Mouse (Mus musculus) kidney, embryonic 15.5 days (tissue): ENCODE measurements around the gene Matn4. TPM values are rescaled to one million over a fixed set of nuclear protein-coding genes. Genes with fewer than 3 reads are reported as not detected.

Experiments used
- ATAC-seq: fragments of 200-750 bp; cut with Nextera tagmentation; replicated peaks from 2 replicates; pipeline ENCODE4 v1.8.0; 2017; ENCODE audit warnings: moderate TSS enrichment; ENCODE audit not compliant: low FRiP score
- H3K27ac ChIP-seq: fragments of 300-500 bp; sonication (generic); 2 replicates; pipeline ENCODE4 v1.5.1; 2015; ENCODE audit warnings: mild to moderate bottlenecking, inconsistent platforms
- H3K27me3 ChIP-seq: fragments of 300-500 bp; sonication (generic); 2 replicates; pipeline ENCODE4 v1.6.1; 2015; ENCODE audit warnings: inconsistent platforms
- H3K36me3 ChIP-seq: fragments of 300-500 bp; sonication (generic); 2 replicates; pipeline ENCODE4 v1.6.1; 2015; ENCODE audit warnings: inconsistent platforms
- H3K4me1 ChIP-seq: fragments of 300-500 bp; sonication (generic); 2 replicates; pipeline ENCODE4 v1.6.1; 2015; ENCODE audit warnings: inconsistent platforms
- H3K4me2 ChIP-seq: fragments of 300-500 bp; sonication (generic); 2 replicates; pipeline ENCODE4 v1.6.1; 2015; ENCODE audit warnings: moderate library complexity, mild to moderate bottlenecking, inconsistent platforms
- H3K4me3 ChIP-seq: fragments of 300-500 bp; sonication (generic); replicated peaks from 2 replicates; pipeline ENCODE4 v1.5.1; 2015; ENCODE audit warnings: mild to moderate bottlenecking, inconsistent platforms
- H3K9ac ChIP-seq: fragments of 300-500 bp; sonication (generic); 2 replicates; pipeline ENCODE4 v1.6.1; 2015; ENCODE audit warnings: mild to moderate bottlenecking, inconsistent platforms
- H3K9me3 ChIP-seq: fragments of 300-500 bp; sonication (generic); replicated peaks from 2 replicates; pipeline ENCODE4 v1.6.1; 2016; ENCODE audit warnings: inconsistent platforms
- WGBS: fragments of 180-500 bp; shearing (Covaris S2); methylation state at CpG from one replicate; pipeline ENCODE4 v1.1.7; 2015; ENCODE audit warnings: mixed read lengths; 5-methylcytosine and 5-hydroxymethylcytosine counted together
- polyA plus RNA-seq: library from polyadenylated mRNA; unstranded; fragments of >200 nt; fragmentation: Nextera tagmentation; extraction: Ambion mirVana; gene quantifications from 2 replicates; pipeline ENCODE4 v1.2.1, GENCODE M21; 2015

Matn4 gene
- polyA plus RNA-seq, 1 experiment from 2014 or later: 1.1 TPM

DNA sequence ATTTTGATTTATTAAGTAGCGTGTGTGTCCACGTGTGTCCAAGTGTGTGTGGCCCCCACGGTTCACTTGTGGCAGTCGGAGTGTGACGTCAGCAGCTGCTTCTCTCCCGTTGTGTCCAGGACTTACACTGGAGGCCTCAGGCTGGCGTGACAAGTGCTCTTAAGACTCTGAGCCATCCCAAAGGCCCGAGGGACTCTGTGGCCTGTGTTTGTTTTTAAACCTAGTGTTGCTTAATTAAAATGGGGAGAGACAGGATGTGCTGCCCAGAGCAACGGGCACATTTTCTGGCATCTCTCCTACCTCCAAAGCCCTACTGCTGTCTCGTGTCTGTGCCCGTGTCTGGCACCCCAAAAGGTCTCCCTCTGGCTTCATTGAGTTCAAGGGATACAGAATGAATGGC lies 18.5 kb upstream of the Matn4 start:
- WGBS: 78% methylated on average over 11 of the region's 11 CpGs
- Histone ChIP-seq H3K36me3 (peaks cover 54% of the 10 kb centered on the region), H3K9me3 (no peaks in the 10 kb centered on the region), H3K27ac (no peak overlapping the region), H3K9ac (no peak overlapping the region), H3K4me3 (no peak overlapping the region), H3K27me3 (no peaks in the 10 kb centered on the region), H3K4me1 (peaks cover 28% of the 10 kb centered on the region), H3K4me2 (no peak overlapping the region)
- ATAC-seq: no peak

DNA sequence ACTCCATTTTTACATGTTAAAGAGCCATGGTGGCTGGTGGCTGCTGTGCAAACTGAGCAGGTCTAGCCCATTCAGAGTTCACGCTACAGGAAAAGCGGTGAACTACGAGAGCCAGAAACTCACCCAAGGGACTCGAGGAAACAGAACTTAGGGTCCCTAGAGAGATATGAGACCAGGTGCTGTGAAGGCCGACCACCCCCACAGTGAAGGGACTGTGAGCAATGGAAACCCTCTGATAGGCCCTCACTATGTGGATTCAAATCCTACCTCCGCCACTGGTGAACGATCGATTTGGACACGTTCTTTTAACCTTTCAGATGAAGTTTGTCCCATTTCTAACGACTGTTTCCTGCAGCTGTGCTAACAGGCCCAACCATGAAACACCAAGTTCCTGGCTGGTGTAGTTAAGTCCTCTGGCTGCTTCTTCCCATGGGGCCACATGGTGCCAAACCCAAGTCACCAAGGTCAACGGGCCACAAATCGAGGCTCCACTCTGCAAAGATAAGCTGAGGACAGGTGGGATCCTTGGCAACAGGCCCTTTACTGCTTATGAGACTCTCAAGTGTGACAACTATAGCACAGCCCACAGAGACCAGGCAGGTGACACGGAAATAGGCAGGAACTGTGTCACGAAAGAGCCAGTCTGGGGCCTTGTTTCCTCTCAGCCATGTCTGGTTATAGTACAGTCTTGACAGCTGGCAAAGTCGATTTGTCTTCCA lies 17.9 kb upstream of the Matn4 start:
- Histone ChIP-seq H3K36me3 (peaks cover 47% of the 10 kb centered on the region), H3K4me1 (peaks cover 32% of the 10 kb centered on the region), H3K27ac (no peak overlapping the region), H3K4me2 (no peak overlapping the region), H3K9ac (no peak overlapping the region), H3K27me3 (no peaks in the 10 kb centered on the region), H3K9me3 (no peaks in the 10 kb centered on the region), H3K4me3 (no peak overlapping the region)
- no peak for ATAC-seq
- WGBS: 81% methylated on average over 15 of the region's 15 CpGs

DNA sequence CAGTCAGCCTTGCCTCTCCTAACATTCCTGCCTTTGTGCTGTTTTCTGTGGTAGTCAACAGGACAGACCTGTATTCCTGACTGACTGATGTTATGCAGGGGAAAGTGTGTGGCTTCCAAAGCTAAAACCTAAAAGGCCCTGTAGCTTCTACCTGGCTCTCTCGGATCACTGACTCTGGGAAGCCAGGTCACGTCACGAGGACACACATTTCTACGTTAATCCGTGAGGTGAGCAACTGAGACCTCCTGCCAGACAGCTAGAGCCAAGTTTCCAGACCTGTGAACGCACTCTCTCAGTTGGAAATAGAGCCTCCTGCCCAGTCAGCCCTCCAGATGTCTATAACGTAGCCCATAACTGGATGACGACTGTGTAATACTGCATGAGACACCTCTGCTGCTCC lies 17.0 kb upstream of the Matn4 start:
- no peaks in the 10 kb centered on the region for H3K9me3 ChIP-seq
- peaks cover 39% of the 10 kb centered on the region for H3K36me3 ChIP-seq
- H3K27me3 ChIP-seq: no peaks in the 10 kb centered on the region
- no peak for ATAC-seq
- H3K4me2 ChIP-seq: no peak overlapping the region
- no peak overlapping the region for H3K9ac ChIP-seq
- peaks cover 30% of the 10 kb centered on the region for H3K4me1 ChIP-seq
- no peak overlapping the region for H3K4me3 ChIP-seq
- peak overlapping the region; percentile 23 for H3K27ac ChIP-seq
- WGBS: 77% methylated on average over 8 of the region's 8 CpGs

DNA sequence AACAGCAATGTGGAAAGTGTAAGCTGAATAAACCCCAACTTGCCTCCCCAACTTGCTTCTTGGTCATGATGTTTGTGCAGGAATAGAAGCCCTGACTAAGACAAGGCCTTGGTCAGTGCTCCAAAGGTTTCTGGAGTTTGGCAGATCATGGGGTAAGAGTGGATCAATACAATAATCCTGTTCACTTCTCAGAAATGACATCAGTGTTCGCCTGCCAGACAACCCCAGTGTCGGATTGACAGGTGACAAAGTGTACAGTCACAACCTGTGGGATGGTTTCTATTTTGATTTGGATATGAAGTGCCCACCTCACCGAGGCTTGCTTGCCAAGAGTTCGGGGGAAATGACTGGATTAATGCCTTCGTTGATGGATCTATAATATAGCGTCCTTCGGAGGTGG lies 16.3 kb upstream of the Matn4 start:
- 91% methylated on average over 7 of the region's 7 CpGs for WGBS
- Histone ChIP-seq H3K4me2 (no peak overlapping the region), H3K9ac (no peak overlapping the region), H3K9me3 (no peaks in the 10 kb centered on the region), H3K36me3 (peaks cover 33% of the 10 kb centered on the region), H3K4me3 (no peak overlapping the region), H3K27ac (no peak overlapping the region), H3K27me3 (no peaks in the 10 kb centered on the region), H3K4me1 (peaks cover 27% of the 10 kb centered on the region)
- no peak for ATAC-seq

DNA sequence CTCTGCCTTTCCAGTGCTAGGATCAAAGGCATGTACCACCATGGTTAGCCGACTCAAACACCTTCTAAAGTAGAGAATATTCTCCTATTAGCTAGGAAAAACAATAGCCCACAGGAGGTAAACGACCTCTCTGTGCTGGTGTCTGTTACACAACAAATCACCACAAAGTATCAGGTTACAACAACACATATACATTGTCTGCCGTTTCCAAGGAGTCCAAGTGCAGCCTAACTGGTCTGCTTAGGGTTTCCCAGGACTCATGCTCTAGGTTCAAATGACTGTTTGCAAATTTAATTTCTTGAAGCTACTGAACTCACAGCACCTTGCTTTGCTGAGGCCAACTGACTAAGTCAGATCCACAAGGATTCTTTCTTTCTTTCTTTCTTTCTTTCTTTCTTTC lies 14.5 kb upstream of the Matn4 start:
- H3K36me3 ChIP-seq: peaks cover 16% of the 10 kb centered on the region
- no peak overlapping the region for H3K4me3 ChIP-seq
- peak overlapping the region; percentile 70; the same call in 1 of the 2 replicates for H3K27ac ChIP-seq
- H3K4me1 ChIP-seq: peaks cover 23% of the 10 kb centered on the region
- H3K4me2 ChIP-seq: no peak overlapping the region
- H3K9me3 ChIP-seq: no peaks in the 10 kb centered on the region
- 1% methylated on average over 3 of the region's 3 CpGs for WGBS
- no peak overlapping the region for H3K9ac ChIP-seq
- peaks cover 2% of the 10 kb centered on the region for H3K27me3 ChIP-seq
- ATAC-seq: peak; percentile 72

DNA sequence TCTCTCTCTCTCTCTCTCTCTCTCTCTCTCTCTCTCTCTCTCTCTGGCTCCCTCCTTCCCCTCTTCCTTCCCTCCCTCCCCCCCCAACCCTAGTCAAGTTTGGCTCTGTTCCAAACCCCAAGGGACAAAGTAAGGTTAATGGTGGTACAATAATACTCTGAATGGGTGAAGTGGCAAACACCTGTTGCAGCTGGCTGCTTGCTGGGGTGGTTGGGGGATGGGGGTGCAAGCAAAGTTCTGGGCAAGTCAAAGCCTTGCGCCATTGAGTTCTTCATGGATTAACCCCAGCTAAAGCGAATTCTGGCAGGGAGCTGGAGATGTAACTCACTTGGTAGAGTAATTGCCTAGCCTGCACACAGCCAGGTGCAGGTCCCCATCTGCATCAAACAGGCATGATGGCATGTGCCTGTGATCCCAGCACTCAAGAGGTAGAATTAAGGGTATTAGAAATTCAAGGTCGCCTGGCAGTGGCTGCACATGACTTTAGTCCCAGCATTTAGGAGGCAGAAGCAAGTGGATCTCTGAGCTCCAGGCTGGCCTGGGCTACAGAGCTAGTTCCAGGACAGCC lies 13.4 kb upstream of the Matn4 start:
- Histone ChIP-seq H3K9me3 (no peaks in the 10 kb centered on the region), H3K9ac (no peak overlapping the region), H3K27me3 (peaks cover 11% of the 10 kb centered on the region), H3K36me3 (peaks cover 5% of the 10 kb centered on the region), H3K4me3 (no peak overlapping the region), H3K4me1 (peaks cover 30% of the 10 kb centered on the region), H3K4me2 (no peak overlapping the region), H3K27ac (peak overlapping the region; percentile 70)
- no peak for ATAC-seq
- WGBS: 35% methylated on average over 3 of the region's 3 CpGs

DNA sequence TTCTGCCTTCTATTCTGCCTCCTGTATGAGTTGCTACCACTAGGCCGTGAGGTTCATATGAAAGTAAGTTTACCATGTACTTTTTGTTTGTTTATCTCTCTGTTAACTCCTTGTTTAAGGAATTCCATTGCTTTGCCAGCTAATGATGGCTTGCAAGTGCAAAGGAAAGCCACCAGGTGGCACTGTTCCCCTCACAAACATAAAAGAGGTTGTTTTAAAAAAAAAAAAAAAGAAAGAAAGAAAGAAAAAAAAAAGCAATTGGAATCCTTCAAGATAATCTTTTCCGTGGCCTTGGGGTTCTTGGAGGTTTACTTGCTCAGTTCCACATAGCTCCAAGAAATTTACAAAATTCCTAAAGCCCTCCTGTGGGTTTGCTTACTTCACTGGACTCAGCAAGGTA lies 12.2 kb upstream of the Matn4 start:
- Histone ChIP-seq H3K9me3 (no peaks in the 10 kb centered on the region), H3K4me3 (no peak overlapping the region), H3K9ac (no peak overlapping the region), H3K4me1 (peaks cover 30% of the 10 kb centered on the region), H3K36me3 (no peaks in the 10 kb centered on the region), H3K27me3 (peaks cover 14% of the 10 kb centered on the region), H3K27ac (no peak overlapping the region), H3K4me2 (no peak overlapping the region)
- ATAC-seq: no peak
- 1% methylated on average over 2 of the region's 2 CpGs for WGBS

DNA sequence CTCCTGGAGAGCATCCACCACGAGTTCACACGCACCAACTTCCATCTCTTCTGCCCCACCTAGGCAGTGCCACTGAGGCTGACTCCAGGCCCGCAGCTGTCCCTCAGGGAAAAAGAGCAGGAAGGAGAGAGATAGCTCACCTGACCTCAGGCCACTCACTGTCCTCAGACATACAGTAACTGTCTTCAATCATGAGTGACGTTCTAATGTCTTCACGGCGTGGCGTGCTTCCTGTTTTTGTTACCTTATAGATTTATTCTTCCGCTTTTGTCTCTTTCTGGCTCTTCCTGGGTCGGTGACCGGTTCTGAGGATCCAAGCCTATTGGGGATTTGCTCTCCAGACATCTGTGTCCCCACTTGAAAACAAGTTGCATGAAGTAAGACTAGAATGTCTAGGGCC lies 9.6 kb upstream of the Matn4 start:
- 70% methylated on average over 10 of the region's 10 CpGs for WGBS
- peaks cover 30% of the 10 kb centered on the region for H3K27me3 ChIP-seq
- H3K36me3 ChIP-seq: no peaks in the 10 kb centered on the region
- no peak for ATAC-seq
- H3K4me1 ChIP-seq: peaks cover 24% of the 10 kb centered on the region
- no peak overlapping the region for H3K27ac ChIP-seq
- no peaks in the 10 kb centered on the region for H3K9me3 ChIP-seq
- H3K9ac ChIP-seq: no peak overlapping the region
- peak overlapping the region; percentile 56 for H3K4me2 ChIP-seq
- peak overlapping the region; percentile 25 for H3K4me3 ChIP-seq

DNA sequence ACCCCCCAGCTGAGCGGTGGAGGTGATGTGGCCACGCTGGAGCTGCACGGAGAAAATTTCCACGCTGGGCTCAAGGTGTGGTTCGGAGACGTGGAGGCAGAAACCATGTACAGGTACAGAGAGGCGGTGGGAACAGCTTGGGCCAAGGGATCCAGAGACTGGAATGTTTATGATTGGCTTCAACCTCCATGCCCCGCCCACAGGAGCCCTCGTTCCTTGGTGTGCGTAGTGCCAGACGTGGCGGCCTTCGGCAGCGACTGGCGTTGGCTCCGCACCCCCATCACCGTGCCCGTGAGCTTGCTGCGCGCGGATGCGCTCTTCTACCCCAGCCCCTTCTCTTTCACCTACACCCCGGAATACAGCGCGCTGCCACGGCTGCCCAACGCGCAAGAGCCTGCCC lies 9.2 kb upstream of the Matn4 start:
- peaks cover 34% of the 10 kb centered on the region for H3K27me3 ChIP-seq
- no peak overlapping the region for H3K27ac ChIP-seq
- H3K36me3 ChIP-seq: no peaks in the 10 kb centered on the region
- WGBS: 22% methylated on average over 28 of the region's 28 CpGs
- no peak for ATAC-seq
- H3K4me3 ChIP-seq: peak overlapping the region; percentile 25
- H3K9ac ChIP-seq: no peak overlapping the region
- H3K9me3 ChIP-seq: no peaks in the 10 kb centered on the region
- H3K4me1 ChIP-seq: peaks cover 20% of the 10 kb centered on the region
- H3K4me2 ChIP-seq: peak overlapping the region; percentile 56

DNA sequence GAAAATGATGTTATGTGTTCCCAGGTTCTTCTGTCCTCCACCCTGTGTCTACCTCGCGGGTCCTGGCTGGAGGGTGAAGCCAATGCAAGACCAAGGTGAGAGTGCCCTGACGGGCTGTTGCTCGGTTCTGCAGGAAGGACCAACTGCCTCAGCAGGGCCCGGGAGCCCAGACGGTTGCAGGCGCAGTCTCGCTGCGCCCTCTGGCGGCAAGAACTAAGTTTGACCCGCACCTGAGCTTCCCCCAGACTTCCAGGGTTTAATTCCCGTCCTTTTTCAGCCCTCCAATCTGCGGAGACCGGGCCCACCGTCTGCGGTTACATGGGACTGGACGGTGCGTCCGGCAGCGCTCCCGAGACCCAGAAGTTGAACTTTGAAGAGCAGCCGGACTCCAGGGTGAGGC lies 2.7 kb upstream of the Matn4 start:
- WGBS: 0% methylated on average over 22 of the region's 22 CpGs
- Histone ChIP-seq H3K27ac (no peak overlapping the region), H3K4me1 (peaks cover 31% of the 10 kb centered on the region), H3K4me2 (peak overlapping the region; percentile 32; the same call in 1 of the 2 replicates), H3K9me3 (no peaks in the 10 kb centered on the region), H3K27me3 (peaks cover 88% of the 10 kb centered on the region), H3K36me3 (no peaks in the 10 kb centered on the region), H3K9ac (no peak overlapping the region), H3K4me3 (no peak overlapping the region)
- ATAC-seq: no peak; the same call in 1 of the 2 replicates

DNA sequence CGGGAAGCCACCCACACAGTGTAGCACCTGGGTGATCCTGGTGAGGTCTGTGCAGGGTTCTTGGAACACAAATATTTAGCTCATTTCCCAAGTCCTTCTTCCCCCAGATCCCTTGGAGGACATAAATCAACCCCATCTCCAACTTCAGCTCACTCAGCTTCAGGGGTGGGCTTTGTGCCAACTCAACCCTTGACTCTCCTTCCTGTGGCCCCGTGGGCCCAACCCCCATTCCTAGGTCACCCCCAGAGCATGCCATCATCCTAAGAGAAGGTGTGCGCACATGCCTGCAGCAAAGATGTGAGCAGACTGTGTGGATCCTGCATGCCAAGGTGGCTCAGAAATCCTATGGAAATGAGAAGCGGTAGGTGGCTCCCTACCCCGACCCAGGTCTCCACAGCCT lies 559 bp upstream of the Matn4 start:
- H3K27me3 ChIP-seq: peaks cover 99% of the 10 kb centered on the region
- no peak for ATAC-seq
- no peak overlapping the region for H3K4me2 ChIP-seq
- H3K36me3 ChIP-seq: no peaks in the 10 kb centered on the region
- no peak overlapping the region for H3K4me3 ChIP-seq
- 36% methylated on average over 5 of the region's 5 CpGs for WGBS
- no peak overlapping the region for H3K27ac ChIP-seq
- peaks cover 38% of the 10 kb centered on the region for H3K4me1 ChIP-seq
- no peak overlapping the region for H3K9ac ChIP-seq
- H3K9me3 ChIP-seq: no peaks in the 10 kb centered on the region

DNA sequence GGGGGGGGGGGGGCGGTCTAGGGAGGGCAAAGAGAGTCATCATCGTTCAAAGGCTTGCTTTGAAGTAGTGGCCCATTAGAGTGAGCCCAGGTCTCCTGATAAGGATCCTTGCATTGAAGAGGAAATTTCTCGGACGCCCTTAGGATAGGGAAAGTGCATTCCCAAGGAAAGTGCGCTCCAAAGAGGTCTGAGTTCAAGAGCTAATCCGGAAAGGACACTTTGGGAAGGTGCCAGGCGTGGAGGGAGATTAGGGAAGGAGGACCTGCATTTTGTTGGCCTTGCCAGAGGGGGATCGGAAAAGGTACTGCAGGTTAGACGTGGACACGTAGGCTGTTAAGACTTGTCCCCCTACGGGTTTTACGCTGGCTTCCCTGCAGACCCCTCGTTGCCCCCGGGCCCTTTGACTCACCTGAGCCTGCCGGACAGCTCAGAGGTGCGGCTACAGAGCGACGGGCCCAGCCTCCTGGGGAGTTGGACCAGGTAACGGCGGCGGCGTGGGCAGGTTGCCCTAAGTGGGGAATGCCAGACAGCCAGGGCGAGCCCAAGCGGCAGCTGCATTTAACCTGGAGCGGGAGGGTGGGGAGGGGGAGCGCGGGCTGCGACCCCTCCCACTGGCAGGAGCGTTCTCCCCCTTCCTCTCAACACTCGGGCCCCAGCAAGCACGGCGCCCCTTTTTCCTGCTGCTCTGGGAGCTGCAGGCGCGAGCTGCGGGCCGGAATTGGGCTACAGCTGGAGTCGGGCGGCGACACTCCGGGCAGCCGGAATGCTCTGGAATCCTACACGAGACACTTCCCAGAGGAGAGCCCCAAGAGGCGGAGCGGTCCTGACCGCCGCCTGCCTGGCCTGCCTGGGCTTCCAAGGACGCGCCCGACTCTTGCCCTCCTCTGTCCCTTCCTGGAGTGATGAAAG lies 624 bp downstream of the Matn4 start:
- peak overlapping the region; percentile 63 for H3K4me2 ChIP-seq
- H3K9me3 ChIP-seq: no peaks in the 10 kb centered on the region
- no peak overlapping the region for H3K27ac ChIP-seq
- ATAC-seq: peak; percentile 57; the same call in 1 of the 2 replicates
- peaks cover 99% of the 10 kb centered on the region for H3K27me3 ChIP-seq
- WGBS: under 1% methylated on average over 45 of the region's 49 CpGs
- H3K36me3 ChIP-seq: no peaks in the 10 kb centered on the region
- peak overlapping the region; percentile 39 for H3K4me3 ChIP-seq
- peaks cover 43% of the 10 kb centered on the region for H3K4me1 ChIP-seq
- H3K9ac ChIP-seq: peak overlapping the region; percentile 16; the same call in 1 of the 2 replicates
